Mouse (Mus musculus): Measurements from ENCODE around the gene Rap1a.

Rap1a gene

DNA sequence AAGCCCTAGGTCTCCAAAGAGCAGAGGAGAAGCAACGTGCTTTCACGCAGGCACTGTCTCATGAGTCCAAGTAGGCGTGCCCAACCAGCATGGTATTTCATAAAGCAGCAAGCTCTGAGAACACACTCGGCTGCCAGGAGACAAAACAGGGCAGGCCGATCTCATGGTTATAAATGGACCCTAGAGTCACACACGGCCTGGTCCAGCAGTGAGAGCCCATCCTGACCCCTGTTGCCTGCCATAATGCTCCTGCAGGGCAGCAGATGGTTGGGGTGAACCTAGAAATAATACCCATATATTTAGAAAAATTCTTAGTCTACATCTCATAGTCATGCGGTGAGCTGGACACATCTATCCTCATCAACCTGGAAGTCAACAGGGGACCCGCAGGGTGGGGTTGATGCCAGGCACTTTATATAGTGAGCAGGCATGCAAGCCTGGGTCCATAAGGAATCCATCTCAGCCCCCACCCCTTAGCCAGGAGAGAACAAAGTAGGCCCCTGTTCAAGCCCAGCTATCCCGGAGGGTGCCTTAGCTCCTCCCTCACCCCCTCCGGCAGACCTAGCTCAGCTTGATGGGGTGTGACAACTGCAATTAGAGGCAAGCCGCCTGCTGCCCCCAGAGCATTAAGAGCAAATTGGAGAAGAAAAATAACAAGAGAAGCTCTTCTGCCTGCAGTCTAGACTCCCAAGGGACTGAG is 83.1 kb downstream of the Rap1a start:
- CTCF ChIA-PET, result no interaction called here

DNA sequence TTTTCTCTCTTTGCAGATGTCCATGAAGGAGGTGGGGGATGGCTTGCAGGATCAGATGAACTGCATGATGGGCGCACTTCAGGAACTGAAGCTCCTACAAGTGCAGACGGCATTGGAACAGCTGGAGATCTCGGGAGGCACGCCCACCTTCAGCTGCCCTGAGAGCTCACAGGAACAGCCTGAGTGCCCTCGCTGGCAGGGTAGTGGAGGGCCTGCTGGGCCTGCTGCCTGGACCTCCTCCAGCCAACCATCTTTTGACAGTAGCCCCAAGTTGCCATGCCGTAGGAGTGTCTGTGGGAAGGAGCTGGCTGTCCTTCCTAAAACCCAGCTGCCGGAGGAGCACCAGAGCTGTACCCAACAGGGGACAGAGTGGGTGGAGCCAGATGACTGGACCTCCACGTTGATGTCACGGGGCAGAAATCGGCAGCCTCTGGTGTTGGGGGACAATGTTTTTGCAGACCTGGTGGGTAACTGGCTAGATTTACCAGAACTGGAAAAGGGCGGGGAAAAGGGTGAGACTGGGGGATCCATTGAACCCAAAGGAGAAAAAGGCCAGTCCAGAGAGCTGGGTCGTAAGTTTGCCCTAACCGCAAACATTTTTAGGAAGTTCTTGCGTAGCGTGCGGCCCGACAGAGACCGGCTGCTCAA is 84.7 kb downstream of the Rap1a start:
- CTCF ChIA-PET, result no interaction called here

DNA sequence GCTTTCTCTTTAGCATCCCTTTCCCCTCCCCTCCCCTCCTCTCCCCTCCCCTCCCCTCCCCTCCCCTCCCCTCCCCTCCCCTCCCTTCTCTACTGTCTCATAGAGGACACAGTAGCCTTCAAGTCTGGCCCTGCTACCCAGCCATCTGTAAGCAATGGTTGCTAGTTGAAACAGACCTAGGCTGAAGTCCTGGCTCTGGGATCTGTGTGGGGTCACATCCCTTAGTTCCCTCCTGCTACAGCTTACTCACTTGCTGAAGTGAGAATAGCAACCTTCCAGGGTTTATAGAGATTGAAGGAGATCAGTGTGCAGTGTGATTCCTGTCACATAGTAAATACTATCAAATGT is 86.3 kb downstream of the Rap1a start:
- CTCF ChIA-PET, result no interaction called here

DNA sequence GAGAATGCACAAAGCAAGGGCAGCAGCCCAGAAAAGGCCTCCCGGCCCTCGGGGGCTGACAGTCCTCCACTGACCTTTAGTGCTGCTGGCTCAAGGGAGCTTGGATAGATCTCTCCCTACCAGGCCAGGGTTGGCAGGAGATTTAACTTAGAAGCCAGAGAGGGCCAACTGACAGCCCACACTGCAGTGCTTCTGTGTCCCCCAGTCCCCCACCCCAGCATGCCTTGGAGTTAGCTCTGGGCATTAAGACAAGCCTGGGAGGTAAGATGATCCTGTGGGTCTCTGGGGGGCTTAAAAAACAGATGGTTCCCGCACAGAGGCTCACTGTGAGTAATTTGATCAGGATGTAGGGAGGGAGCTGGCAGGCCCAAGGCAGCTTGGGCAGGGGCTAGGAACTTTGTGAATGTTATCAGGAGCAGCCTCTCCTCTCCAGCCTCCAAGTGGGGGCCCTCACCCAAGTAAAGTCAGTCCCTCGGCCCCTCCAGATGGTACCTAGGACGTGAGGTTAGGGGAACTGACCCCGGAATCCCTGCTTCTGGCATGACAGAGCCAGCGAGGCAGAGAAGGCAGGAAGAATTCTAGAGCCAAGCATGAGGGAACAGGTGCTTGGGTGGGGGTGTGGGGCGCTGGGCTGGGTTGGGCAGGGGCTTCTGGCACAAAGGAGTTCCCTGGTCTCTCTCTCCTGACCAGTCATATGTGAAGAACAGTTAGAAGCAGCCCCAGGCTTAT is 86.9 kb downstream of the Rap1a start:
- CTCF ChIA-PET, result no interaction called here

DNA sequence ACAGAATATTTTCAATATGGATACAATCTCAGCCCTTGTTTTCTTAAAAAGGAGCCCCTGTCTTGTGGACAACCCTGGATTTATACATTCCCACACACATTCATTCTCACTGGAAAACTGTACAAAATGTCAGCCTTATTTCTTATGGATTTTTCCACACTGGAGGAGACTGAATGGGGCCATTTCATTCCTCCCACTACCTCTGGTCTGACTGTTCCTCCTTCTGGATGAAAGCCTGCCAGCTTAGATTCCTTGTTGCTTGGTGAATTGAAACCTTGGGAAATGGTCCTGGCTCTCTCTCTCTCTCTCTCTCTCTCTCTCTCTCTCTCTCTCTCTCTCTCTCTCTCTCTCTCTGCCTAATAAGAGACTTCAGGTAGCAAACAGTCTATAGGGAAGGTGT is 88.3 kb downstream of the Rap1a start:
- CTCF ChIA-PET, result no interaction called here

DNA sequence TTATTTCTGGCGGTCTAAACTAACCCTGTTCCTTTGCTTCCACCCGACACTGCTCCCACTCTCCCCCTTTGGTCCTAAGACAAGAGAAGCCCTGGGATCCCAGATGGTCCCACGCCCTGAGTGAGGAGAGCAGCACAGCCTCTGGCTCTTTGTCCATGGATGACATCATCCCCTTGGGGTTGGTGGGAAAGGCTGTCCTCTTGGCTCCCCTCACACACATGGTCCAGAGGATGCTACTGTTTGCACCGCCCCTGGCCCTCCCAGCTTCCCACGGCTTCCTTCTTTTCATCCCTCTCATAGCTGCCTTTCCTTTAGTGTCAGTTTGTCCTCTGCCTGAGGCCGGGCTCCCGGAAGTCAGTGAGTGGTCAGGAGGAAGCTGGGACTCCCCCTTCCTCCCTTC is 89.4 kb downstream of the Rap1a start:
- CTCF ChIA-PET, result interaction anchor here (0.6 kb wide), 1 partner anchor 180 kb away, joined by 11 read pairs; no protein-coding TSS in a partner anchor

DNA sequence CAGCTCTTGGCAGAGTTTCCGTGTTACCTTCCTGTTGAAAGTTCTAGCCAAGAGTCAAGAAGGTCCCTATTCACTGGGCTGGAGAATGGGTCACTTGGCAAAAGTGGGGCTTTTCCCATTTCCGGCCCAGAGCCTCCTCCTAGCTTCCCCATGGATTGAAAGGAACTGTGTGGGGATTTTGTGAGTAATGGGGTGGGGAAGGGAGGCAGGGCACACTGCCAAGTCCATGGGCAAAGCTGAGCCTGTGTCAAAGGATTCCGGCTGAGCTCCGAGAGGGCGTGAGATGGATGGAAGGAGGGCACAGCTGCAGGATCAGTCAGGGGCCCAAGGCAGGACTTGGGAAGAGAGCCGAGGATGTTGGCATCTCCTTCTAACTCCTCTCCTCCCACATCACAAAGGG is 90.9 kb downstream of the Rap1a start:
- CTCF ChIA-PET, result interaction anchor here (0.7 kb wide), 1 partner anchor 1562 kb away, joined by 12 read pairs; no protein-coding TSS in a partner anchor

DNA sequence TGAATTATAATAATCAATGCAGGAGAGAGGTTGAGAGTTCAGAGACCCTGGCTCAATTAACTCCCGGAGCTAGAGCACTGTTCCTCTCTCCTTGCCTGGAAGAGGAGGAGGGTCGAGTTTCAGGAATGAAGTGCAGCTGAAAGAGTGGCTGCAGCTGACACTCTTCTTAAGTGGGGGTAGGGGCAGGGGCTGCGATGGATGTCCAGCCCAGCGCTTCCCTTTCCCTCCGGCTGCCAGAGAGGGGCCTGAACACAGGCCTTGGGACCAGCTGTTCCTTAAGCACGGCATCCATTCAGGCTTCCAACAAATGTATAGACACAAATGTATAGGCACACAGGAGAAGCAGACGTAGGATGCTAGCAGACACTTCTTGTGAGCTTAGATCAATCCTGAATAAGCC is 93.5 kb downstream of the Rap1a start:
- CTCF ChIA-PET, result no interaction called here

DNA sequence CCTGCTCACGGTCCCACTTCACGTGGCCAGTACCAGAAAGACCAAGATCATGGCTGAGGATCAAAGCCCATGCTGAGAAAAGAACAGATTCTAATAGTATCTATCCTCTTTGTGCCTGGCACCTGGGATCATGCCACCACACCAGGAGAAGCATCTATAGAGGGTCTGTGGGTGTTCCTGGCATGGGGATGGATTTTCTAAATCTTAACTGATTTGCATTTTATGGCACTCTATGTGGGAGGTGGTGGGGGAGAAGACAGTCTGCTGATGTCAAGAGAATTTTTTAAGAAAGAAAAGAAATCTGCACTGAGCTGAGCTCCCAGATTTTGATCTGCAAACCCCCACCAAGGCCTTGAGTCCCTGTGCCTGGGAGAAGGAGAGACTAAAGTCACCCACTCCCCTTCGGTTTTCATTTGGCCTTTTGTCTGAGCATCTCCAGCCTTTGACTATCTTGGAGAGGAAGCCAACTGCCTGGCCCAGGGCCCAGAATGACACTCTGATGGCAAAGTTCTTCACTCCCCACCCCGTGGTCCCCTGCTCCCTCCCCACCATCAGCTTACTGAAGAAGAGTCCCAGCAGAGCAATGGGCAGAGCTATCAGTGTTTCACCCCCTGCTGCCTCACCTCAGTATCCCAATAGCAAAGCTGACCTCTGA is 94.6 kb downstream of the Rap1a start:
- CTCF ChIA-PET, result interaction anchor here (0.6 kb wide), 1 partner anchor 217 kb away, joined by 3 read pairs; no protein-coding TSS in a partner anchor

DNA sequence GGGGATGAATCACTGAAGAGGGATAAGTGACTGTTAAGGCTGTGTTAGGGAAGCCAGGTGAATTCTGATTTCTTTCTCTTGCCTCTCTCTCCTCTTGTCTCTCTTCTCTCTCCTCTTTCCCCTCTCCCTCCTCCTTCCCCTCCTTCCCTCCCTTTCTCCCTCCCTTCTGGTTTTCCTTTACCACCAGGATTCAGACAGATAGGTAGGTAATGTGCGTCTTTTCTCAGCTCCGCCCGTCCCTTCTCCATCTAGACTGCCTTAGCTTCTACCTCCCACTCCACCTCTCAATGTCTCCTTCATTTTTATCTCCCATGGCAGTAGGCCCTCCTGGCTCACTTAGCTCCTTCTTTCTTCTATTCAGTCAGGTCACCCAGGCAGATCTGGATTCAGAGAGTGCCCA is 95.6 kb downstream of the Rap1a start:
- CTCF ChIA-PET, result interaction anchor here (1.0 kb wide), 1 partner anchor 197 kb away, joined by 4 read pairs; no protein-coding TSS in a partner anchor

DNA sequence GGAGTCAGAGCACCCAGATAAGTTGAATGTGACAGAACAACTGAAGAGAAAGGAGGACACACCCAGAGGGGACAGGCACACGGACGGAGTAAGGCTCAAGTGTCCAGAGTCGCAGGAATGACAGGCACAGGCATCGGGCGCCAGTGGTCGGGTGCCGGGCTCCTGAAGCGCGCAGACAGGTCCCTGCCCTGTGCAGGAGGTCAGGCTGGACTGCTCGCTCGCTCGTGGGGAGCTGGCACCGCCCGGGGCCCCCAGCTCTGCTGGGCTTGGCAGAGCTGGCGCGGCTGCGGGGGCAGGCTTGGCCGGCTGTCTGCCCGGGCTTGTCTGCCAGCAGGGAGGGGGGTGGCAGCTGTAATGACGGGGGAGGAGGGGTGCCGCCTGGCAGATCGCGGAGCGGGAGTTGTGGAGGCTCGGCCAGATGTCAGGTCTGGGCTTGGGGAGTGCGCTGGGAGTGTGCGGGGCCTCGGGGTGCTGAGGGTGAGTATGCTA is 96.0 kb downstream of the Rap1a start:
- CTCF ChIA-PET, result interaction anchor here (0.6 to 1.0 kb wide), 2 partner anchors 55 to 197 kb away, joined by 4 read pairs; no protein-coding TSS in a partner anchor

DNA sequence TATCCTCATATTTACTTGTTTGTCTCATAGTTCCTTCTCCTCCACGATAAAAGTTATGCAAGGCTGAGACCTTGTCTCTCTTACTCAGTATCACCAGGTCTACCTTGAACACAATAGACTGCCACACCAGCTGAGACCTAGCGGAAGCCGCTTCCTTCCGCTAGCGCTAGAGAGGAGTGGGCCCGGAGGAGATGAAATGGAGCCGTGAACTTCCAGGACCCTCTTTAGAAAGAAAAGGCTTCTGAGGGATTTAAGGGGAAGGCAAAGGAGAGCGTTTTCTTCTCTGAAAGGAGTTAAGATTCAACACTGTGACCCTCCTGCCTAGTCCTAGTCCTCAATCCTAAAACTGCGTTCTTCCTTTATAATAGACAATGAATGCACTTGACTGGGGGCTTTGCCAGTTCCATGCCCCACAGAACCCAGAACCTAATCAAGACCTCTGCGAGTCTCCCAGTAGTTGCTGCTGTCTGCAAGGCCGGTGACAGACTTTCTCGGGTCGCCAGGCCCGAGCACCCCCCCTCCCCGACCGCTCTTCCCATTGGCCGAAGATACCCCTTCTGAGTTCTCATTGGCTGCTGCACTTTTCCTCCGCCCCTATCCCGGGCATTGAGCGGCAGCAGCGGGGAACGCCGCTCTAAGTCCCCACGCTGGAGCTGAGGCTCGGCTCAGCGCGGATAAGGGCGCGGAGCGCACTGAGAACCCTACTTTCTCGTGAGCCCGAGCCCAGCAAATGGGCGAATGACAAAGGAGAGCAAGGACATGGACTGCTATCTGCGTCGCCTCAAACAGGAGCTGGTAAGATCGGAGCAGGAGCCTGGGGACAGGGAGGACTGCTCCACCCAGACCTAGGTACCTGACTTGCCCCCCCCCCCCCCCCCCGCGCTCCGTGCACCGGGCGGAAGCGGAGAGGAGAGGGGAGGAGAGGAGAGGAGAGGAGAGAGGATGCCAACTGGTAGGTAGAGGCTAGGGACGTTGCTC is 96.8 kb downstream of the Rap1a start, which contains the start of gene Inka2:
Gene Inka2 (plus strand): TSS at position 569 of the 978 bp plus-strand sequence.
- CTCF ChIA-PET, result interaction anchor here (0.6 kb wide), 1 partner anchor 56 kb away, joined by 4 read pairs; no protein-coding TSS in a partner anchor

DNA sequence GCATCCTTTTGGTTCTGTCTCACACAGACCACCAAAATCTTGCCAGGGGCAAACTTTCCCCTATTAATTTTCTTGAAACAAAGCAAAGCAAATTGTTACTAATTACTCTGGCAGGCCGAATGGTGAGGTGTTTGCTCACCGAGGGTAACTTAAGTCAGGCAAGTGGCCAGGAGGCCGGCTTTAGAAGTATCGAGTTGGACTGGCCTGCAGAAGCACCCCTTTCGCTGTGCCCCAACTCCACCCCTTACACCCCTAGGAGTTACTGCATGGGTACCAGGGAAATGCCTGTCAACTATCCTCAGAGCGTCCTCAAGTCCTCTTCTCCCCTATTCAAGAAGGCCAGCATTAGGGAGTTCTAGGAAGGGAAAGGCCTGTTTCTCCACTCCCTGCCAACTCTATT is 97.6 kb downstream of the Rap1a start:
- CTCF ChIA-PET, result no interaction called here

DNA sequence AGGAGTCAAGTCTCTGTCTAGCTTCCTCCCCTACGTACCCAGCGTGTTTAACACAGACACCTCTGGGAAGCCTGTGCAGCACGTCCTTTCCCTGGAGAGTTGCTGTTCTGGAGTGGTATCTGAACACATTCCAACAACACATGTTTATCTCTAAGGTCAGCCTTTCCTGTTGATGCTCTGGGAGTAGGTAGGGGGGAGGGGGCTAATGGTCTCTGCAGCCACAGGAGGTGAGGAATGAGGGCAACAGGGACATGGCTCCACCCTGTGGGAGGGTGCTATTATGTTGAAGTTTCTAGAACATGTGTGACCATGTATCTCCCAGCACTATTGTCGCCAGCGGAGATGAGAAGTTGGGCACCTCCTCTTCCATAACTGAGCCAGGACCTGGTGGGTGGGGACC is 99.7 kb downstream of the Rap1a start:
- CTCF ChIA-PET, result no interaction called here

DNA sequence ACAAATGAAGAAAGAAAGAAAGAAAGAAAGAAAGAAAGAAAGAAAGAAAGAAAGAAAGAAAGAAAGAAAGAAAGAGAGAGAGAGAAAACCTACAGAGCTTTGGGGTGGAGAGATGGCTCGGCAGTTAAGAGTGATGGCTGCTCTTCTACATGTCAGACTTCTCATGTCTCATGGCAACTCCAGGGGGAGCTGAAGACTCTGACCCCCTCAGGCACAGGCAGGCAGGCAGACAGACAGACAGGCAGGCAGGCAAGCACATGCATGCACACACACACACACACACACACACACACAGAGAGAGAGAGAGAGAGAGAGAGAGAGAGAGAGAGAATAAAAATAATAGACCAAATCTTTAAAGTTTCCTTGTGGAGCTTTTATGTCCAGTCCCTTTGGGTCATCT is 100.3 kb downstream of the Rap1a start:
- CTCF ChIA-PET, result interaction anchor here (0.6 kb wide), 1 partner anchor 26 kb away, joined by 4 read pairs; no protein-coding TSS in a partner anchor

DNA sequence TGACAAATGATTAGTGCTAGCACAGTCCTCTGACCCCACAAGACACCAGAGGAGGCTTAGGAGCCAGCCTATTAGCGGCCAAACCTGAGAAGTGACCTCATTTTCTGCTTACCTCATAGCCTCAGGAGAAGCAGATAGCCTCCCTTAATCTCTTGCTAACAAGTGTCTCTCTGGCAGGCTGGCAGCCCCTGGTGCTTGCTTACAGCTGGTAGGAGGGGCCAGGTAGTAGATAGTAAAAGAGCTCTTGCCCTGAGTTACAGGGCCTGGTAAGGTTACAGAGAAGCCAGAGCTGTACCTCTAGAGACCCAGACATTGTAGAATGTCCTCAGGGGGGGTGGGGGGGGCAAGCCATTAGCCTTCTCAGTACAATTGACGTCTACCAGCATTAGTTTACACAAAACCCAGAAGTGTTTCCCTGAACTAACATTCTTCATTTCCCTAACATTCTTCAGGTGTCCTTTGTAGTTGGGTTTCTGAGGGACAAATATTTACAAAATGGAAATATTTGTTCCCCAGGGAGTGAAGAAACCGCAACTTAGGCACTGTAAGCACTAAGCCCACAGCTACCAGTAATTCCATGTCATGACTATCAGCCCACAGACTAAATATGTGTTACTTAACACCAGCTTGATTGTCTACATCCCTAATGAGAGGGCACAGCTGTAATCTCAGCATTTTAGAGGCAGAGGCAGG is 101.7 kb downstream of the Rap1a start:
- CTCF ChIA-PET, result interaction anchor here (1.0 kb wide), 1 partner anchor 25 kb away, joined by 3 read pairs; no protein-coding TSS in a partner anchor

DNA sequence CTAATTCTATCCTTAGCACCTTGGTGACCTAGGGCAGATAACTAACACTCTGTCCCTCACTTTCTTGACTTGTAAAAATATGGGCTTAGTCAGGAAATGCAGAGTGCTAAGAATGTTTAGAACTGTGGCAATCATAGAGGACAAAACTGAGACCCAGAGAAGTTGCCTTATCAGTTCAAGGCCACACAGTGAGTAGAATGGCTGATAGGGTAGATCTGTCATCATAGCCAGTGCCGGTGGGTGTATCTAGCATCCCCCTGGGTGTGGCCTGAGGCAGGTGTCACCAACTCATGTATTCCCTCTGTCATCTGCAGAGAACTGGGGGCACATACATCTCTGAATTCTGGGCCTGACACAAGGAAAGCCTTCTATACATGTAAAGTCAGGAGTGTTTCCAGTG is 102.8 kb downstream of the Rap1a start:
- CTCF ChIA-PET, result no interaction called here

DNA sequence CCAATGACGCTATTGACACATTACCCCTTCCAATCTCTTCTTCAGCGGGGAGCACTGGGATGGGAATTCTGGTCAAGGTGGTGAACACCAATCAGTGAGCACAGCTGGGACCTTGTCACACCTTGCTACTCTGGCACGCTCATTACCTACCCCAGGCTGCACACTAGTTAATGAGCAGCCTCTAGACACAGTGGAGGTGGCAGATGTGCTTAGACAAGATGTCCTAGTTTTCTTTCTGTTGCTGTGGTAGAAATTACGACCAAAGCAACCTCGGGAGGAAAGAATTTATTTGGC is 104.0 kb downstream of the Rap1a start:
- CTCF ChIA-PET, result no interaction called here

DNA sequence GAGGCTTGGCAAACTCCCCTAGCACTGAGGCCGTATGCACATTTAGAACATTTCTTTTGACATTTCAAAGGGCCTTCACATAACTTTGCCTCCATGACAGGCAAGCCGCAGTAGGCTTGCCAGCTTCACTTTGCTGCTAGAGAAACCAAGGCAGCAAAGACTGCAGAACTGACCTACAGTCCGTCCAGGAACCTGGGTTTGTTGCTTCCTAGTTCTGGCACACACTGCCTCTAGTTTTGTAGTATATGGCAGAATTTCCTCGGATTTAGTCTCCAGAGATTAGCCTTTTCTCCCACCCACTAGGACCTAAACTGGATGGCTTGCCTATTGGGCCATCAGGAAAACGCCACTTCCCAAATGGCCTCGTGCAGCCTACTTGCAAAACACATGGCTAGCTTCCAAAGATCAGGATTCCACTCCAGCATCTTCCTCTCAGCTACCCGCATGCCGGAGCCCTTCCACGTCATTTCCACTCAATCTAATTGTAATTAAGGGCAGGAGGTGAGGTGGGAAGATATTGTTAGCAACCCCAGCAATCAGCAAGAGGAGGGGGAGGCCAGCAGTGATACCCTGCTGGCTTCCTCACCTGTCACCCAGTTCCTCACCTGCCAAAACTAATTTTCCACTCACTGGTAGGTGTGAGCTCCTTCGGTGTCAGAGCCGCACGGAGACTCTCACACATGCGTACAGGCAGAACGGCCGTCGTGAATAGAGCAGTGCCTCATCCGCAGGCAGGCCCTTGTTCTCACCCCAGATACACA is 104.6 kb downstream of the Rap1a start:
- CTCF ChIA-PET, result no interaction called here

All from spleen, embryonic (tissue).